ENCODE assay signal across 9 mouse cellular contexts in genomic region chr7:5062360-5063001, GRCm38 (mm10). TPM values are rescaled to one million over a fixed set of nuclear protein-coding genes. Genes with fewer than 3 reads are reported as not detected.
DNase-seq lines count a peak whose midpoint lies in the region; ATAC-seq lines count a peak whose summit lies in the region.
"Had no signal": no experiment of that assay in that cellular context is flagged by ENCODE, and none has a peak within 500 bp of the region (broad histone marks: within the 10 kb centered on the region; RNA-seq: fewer than 3 reads in every experiment).

No protein-coding gene starts in this region.

- peaks cover 50% of the 10 kb centered on the region for H3K4me1 ChIP-seq in forebrain, embryonic 10.5 days
- H3K4me1 ChIP-seq in intestine, embryonic 14.5 days (replicated peaks; ENCODE audit: control insufficient read depth, insufficient read depth, low read length): peaks cover 24% of the 10 kb centered on the region
- H3K4me1 ChIP-seq in lung, embryonic 16.5 days (replicated peaks; ENCODE audit: control insufficient read depth, insufficient read depth, low read length): peaks cover 24% of the 10 kb centered on the region

- peak; percentile 59 for ATAC-seq in intestine, embryonic 14.5 days (replicated peaks; ENCODE audit: low FRiP score, low TSS enrichment, low read depth)
- ATAC-seq in lung, embryonic 16.5 days (ENCODE audit: low read depth): peak; percentile 54

- peak overlapping the region; percentile 97 for H3K27ac ChIP-seq in forebrain, embryonic 10.5 days
- peak overlapping the region; percentile 100 for H3K27ac ChIP-seq in intestine, embryonic 14.5 days (ENCODE audit: low read depth)
- H3K27ac ChIP-seq in lung, embryonic 16.5 days (ENCODE audit: low read length): peak overlapping the region; percentile 100

- H3K36me3 ChIP-seq in forebrain, embryonic 10.5 days (replicated peaks): peaks cover 32% of the 10 kb centered on the region
- peaks cover 17% of the 10 kb centered on the region for H3K36me3 ChIP-seq in intestine, embryonic 14.5 days (ENCODE audit: control insufficient read depth, insufficient read depth, low read length)
- peaks cover 7% of the 10 kb centered on the region; the same call in 1 of the 2 replicates for H3K36me3 ChIP-seq in lung, embryonic 16.5 days (ENCODE audit: control insufficient read depth, insufficient read depth, low read length)

- peaks cover 21% of the 10 kb centered on the region for H3K27me3 ChIP-seq in forebrain, embryonic 10.5 days (ENCODE audit: poor library complexity, severe bottlenecking)
- peaks cover 5% of the 10 kb centered on the region for H3K27me3 ChIP-seq in intestine, embryonic 14.5 days (replicated peaks; ENCODE audit: control insufficient read depth, insufficient read depth, low read length)
- H3K27me3 ChIP-seq in lung, embryonic 16.5 days (ENCODE audit: control insufficient read depth, insufficient read depth, low read depth, low read length): peaks cover 12% of the 10 kb centered on the region

- peak overlapping the region; percentile 98 for H3K9ac ChIP-seq in intestine, embryonic 14.5 days (ENCODE audit: low read length)
- H3K9ac ChIP-seq in lung, embryonic 16.5 days (ENCODE audit: low read length): peak overlapping the region; percentile 96

- DNase-seq in right cerebral cortex, postnatal 14 days: peak; percentile 72
- no peak for DNase-seq in right cerebral cortex, postnatal 25 days
- DNase-seq in R1 (ENCODE audit: low read depth, low spot score): peak; percentile 91
- peak; percentile 82 for DNase-seq in forebrain, embryonic 10.5 days (ENCODE audit: extremely low spot score, low spot score)
- peak; percentile 93 for DNase-seq in intestine, embryonic 14.5 days (ENCODE audit: low spot score)
- peak; percentile 93 for DNase-seq in retina, postnatal 1 day
- DNase-seq in cerebellum, adult 9-11 months: no peak

- WGBS in forebrain, embryonic 10.5 days: under 1% methylated on average over 51 of the region's 51 CpGs
- under 1% methylated on average over 42 of the region's 51 CpGs for whole genome bisulfite sequencing in intestine, embryonic 14.5 days
- under 1% methylated on average over 46 of the region's 51 CpGs for WGBS in lung, embryonic 16.5 days

- peak overlapping the region; percentile 67 for H3K4me3 ChIP-seq in forebrain, embryonic 10.5 days
- peak overlapping the region; percentile 80 for H3K4me3 ChIP-seq in intestine, embryonic 14.5 days (ENCODE audit: low read depth, low read length)
- peak overlapping the region; percentile 85 for H3K4me3 ChIP-seq in lung, embryonic 16.5 days (ENCODE audit: low read length)

- H3K4me2 ChIP-seq in intestine, embryonic 14.5 days (ENCODE audit: low read length): peak overlapping the region; percentile 82
- H3K4me2 ChIP-seq in lung, embryonic 16.5 days (ENCODE audit: low read depth, low read length): peak overlapping the region; percentile 74

- no peaks in the 10 kb centered on the region for H3K9me3 ChIP-seq in forebrain, embryonic 10.5 days
- no peaks in the 10 kb centered on the region for H3K9me3 ChIP-seq in intestine, embryonic 14.5 days (ENCODE audit: control insufficient read depth, low read length)
- no peaks in the 10 kb centered on the region for H3K9me3 ChIP-seq in lung, embryonic 16.5 days (ENCODE audit: control insufficient read depth, low read length)

RNA-seq across cellular contexts. Expression of gene U2af2, which starts 0.5 kb away (rescaled TPM):
- polyA plus RNA-seq in forebrain, embryonic 10.5 days (2016; fragmentation: Nextera tagmentation; extraction: Ambion mirVana): 181 and 196 TPM in 2 replicates
- polyA plus RNA-seq in intestine, embryonic 14.5 days (2014; fragmentation: Nextera tagmentation; extraction: Ambion mirVana): 129 and 133 TPM in 2 replicates
- 109 and 110 TPM in 2 replicates for polyA plus RNA-seq in lung, embryonic 16.5 days (2015; fragmentation: Nextera tagmentation; extraction: Ambion mirVana)

RNA-seq across cellular contexts. Expression of gene Zfp580, which starts 11.1 kb away (rescaled TPM):
- polyA plus RNA-seq in forebrain, embryonic 10.5 days (2016; fragmentation: Nextera tagmentation; extraction: Ambion mirVana): 38.0 and 38.8 TPM in 2 replicates
- polyA plus RNA-seq in intestine, embryonic 14.5 days (2014; fragmentation: Nextera tagmentation; extraction: Ambion mirVana): 38.3 and 40.1 TPM in 2 replicates
- polyA plus RNA-seq in lung, embryonic 16.5 days (2015; fragmentation: Nextera tagmentation; extraction: Ambion mirVana): 26.7 and 27.0 TPM in 2 replicates

RNA-seq across cellular contexts. Expression of gene Epn1, which starts 17.6 kb away (rescaled TPM):
- polyA plus RNA-seq in forebrain, embryonic 10.5 days (2016; fragmentation: Nextera tagmentation; extraction: Ambion mirVana): 53.5 and 54.6 TPM in 2 replicates
- polyA plus RNA-seq in intestine, embryonic 14.5 days (2014; fragmentation: Nextera tagmentation; extraction: Ambion mirVana): 57.8 and 65.1 TPM in 2 replicates
- 53.8 and 54.8 TPM in 2 replicates for polyA plus RNA-seq in lung, embryonic 16.5 days (2015; fragmentation: Nextera tagmentation; extraction: Ambion mirVana)

RNA-seq across cellular contexts. Expression of gene Zfp784, which starts 24.2 kb away (rescaled TPM):
- 3.0 and 3.8 TPM in 2 replicates for polyA plus RNA-seq in forebrain, embryonic 10.5 days (2016; fragmentation: Nextera tagmentation; extraction: Ambion mirVana)
- 4.8 and 6.3 TPM in 2 replicates for polyA plus RNA-seq in intestine, embryonic 14.5 days (2014; fragmentation: Nextera tagmentation; extraction: Ambion mirVana)
- polyA plus RNA-seq in lung, embryonic 16.5 days (2015; fragmentation: Nextera tagmentation; extraction: Ambion mirVana): 4.9 and 7.0 TPM in 2 replicates

RNA-seq across cellular contexts. Expression of gene 4632433K11Rik, which starts 28.6 kb away (rescaled TPM):
- not detected in 2 replicates for polyA plus RNA-seq in forebrain, embryonic 10.5 days (2016; fragmentation: Nextera tagmentation; extraction: Ambion mirVana)
- not detected in 2 replicates for polyA plus RNA-seq in intestine, embryonic 14.5 days (2014; fragmentation: Nextera tagmentation; extraction: Ambion mirVana)
- not detected in 2 replicates for polyA plus RNA-seq in lung, embryonic 16.5 days (2015; fragmentation: Nextera tagmentation; extraction: Ambion mirVana)
- polyA plus RNA-seq: large intestine, adult 2 months had no signal

Comparison
In these comparisons a context has a peak if more than half of its experiments do, and no peak if none do; other contexts are left out.
1. DNase-seq: peak in right cerebral cortex, postnatal 14 days (single experiment), R1 (single experiment), forebrain, embryonic 10.5 days (single experiment), intestine, embryonic 14.5 days (single experiment) and retina, postnatal 1 day (single experiment); none in right cerebral cortex, postnatal 25 days (single experiment) and cerebellum, adult 9-11 months (single experiment).
2. Peak in every context shown above with its lines, with median percentiles within 50 percentile points of each other: H3K27ac ChIP-seq and H3K4me3 ChIP-seq.